Mouse (Mus musculus) megakaryocyte, embryonic 14.5 days (primary cell): ENCODE data around the gene Art1.

Experiments used
- FLI1 ChIP-seq: IDR thresholded peaks from 2 replicates; pipeline ENCODE4 v1.6.1; 2012; ENCODE audit warnings: low read length, inconsistent platforms, mixed read lengths
- GATA1 ChIP-seq: IDR thresholded peaks from 3 replicates; pipeline ENCODE4 v1.6.1; 2012; ENCODE audit warnings: mixed read lengths, low read length, inconsistent platforms, borderline replicate concordance

DNA sequence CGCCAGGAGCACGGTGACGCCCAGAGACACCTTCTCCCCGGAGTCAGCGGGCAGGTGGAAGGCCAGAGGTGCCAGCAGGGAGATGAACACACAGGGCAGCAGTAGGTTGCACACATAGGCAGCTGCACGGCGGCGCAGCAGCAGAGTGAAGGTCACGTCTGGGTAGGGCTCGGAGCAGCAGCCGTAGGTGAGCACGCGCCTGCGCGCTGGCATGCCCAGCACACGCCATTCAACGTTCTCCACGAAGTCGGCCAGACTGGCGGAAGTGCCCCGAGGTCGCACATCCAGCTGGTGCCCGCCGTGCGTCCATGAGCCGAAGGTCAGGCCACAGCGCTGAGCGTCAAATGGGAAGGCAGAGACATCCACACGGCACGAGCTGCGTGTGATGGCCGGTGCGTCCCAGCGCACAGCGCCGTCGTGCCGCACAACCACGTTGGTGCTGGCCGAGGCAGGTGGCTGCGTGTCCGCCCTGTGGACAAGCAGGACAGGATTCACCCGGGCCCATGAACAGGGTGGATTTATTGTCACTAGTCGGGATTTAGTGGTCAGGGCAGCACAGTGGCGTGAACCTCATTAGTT is 11.7 kb downstream of the Art1 start:
- TF ChIP-seq GATA1 (no peak), FLI1 (no peak)
